Mouse (Mus musculus) CH12.LX (cell line): ENCODE results near the gene Gm11559. TPM values are rescaled to one million over a fixed set of nuclear protein-coding genes. Genes with fewer than 3 reads are reported as not detected.

Experiments
- DNase-seq: peaks from one replicate; pipeline ENCODE4 v3.0.0-alpha.2; 2013; ENCODE audit errors: extremely low read depth
- H3K27ac ChIP-seq: 2 replicates; pipeline ENCODE4 v1.5.1; 2012; ENCODE audit warnings: low read depth, mild to moderate bottlenecking, control low read depth, moderate library complexity; ENCODE audit not compliant: insufficient read depth
- H3K27me3 ChIP-seq: replicated peaks from 2 replicates; pipeline ENCODE3; 2012; ENCODE audit warnings: inconsistent platforms
- H3K36me3 ChIP-seq, 2 experiments: replicated peaks in 1 of 2; 2 replicates each; pipeline versions ENCODE3 to v1.6.1; 2012; ENCODE audit warnings: inconsistent platforms in 1 of 2, low read length in 1 of 2, mild to moderate bottlenecking in 1 of 2, mixed read lengths in 1 of 2, moderate library complexity in 1 of 2; ENCODE audit not compliant: control insufficient read depth in 1 of 2, insufficient read depth in 1 of 2
- H3K4me1 ChIP-seq, 2 experiments: 2 replicates each; pipeline ENCODE4 v1.6.1; 2012; ENCODE audit warnings: inconsistent platforms in 1 of 2, moderate library complexity in 1 of 2; ENCODE audit not compliant: insufficient read depth in 2 of 2, control insufficient read depth in 1 of 2
- H3K4me2 ChIP-seq: 2 replicates; pipeline ENCODE4 v1.6.1; 2012; ENCODE audit warnings: low read depth, mild to moderate bottlenecking, control low read depth; ENCODE audit not compliant: poor library complexity, insufficient read depth, severe bottlenecking
- H3K4me3 ChIP-seq, 3 experiments: fragments of 150-350 bp in 1 of 3; sonication (generic) in 1 of 3; replicated peaks in 1 of 3; 2 replicates each; pipeline versions ENCODE3 to v1.5.1; 2011 to 2012; ENCODE audit warnings: low read depth in 2 of 3, low read length in 2 of 3, mild to moderate bottlenecking in 2 of 3, moderate library complexity in 2 of 3, control low read depth in 1 of 3, improper control_type of control experiment in 1 of 3, inconsistent platforms in 1 of 3, mixed read lengths in 1 of 3; ENCODE audit not compliant: poor library complexity in 1 of 3
- H3K79me2 ChIP-seq: replicated peaks from 2 replicates; pipeline ENCODE4 v1.6.1; 2012; ENCODE audit warnings: mild to moderate bottlenecking, moderate library complexity; ENCODE audit not compliant: control insufficient read depth, poor library complexity, insufficient read depth, severe bottlenecking; ENCODE audit errors: extremely low read depth
- H3K9ac ChIP-seq: 2 replicates; pipeline ENCODE4 v1.6.1; 2012; ENCODE audit warnings: low read depth, mild to moderate bottlenecking, control low read depth, moderate library complexity; ENCODE audit not compliant: insufficient read depth
- H3K9me3 ChIP-seq: replicated peaks from 2 replicates; pipeline ENCODE3; 2012; ENCODE audit warnings: low read length, inconsistent platforms, mixed read lengths
- CHD1 ChIP-seq: IDR thresholded peaks from 2 replicates; pipeline ENCODE4 v1.6.1; 2012; ENCODE audit warnings: low read depth, low read length, improper control_type of control experiment, inconsistent platforms
- CHD2 ChIP-seq: IDR thresholded peaks from 2 replicates; pipeline ENCODE4 v1.6.1; 2011; ENCODE audit warnings: low read length, improper control_type of control experiment
- CTCF ChIP-seq, 2 experiments: IDR thresholded peaks in 1 of 2; conservative IDR thresholded peaks in 1 of 2; 2 replicates each; pipeline ENCODE4 v1.5.1; 2011 to 2012; ENCODE audit warnings: low read depth in 2 of 2, low read length in 2 of 2, improper control_type of control experiment in 1 of 2, inconsistent platforms in 1 of 2, mild to moderate bottlenecking in 1 of 2, moderate library complexity in 1 of 2
- E2F4 ChIP-seq: IDR thresholded peaks from 2 replicates; pipeline ENCODE4 v1.6.1; 2011; ENCODE audit warnings: low read depth, low read length, improper control_type of control experiment; ENCODE audit not compliant: insufficient replicate concordance
- ELF1 ChIP-seq: IDR thresholded peaks from 2 replicates; pipeline ENCODE4 v1.6.1; 2014; ENCODE audit warnings: low read depth, mild to moderate bottlenecking, inconsistent platforms, low read length, improper control_type of control experiment
- EP300 ChIP-seq: IDR thresholded peaks from 2 replicates; pipeline ENCODE4 v1.6.1; 2011; ENCODE audit warnings: low read length, improper control_type of control experiment
- ETS1 ChIP-seq: conservative IDR thresholded peaks from 2 replicates; pipeline ENCODE4 v1.6.1; 2012; ENCODE audit warnings: low read depth, mild to moderate bottlenecking, inconsistent platforms, low read length, improper control_type of control experiment, moderate library complexity
- HCFC1 ChIP-seq: IDR thresholded peaks from 2 replicates; pipeline ENCODE4 v1.6.1; 2012; ENCODE audit warnings: low read depth, mild to moderate bottlenecking, inconsistent platforms, low read length, improper control_type of control experiment
- IRF4 ChIP-seq: IDR thresholded peaks from 2 replicates; pipeline ENCODE4 v1.6.1; 2014; ENCODE audit warnings: low read depth, mild to moderate bottlenecking, inconsistent platforms, low read length, improper control_type of control experiment
- JUND ChIP-seq: conservative IDR thresholded peaks from 2 replicates; pipeline ENCODE4 v1.6.1; 2011; ENCODE audit warnings: low read depth, low read length, improper control_type of control experiment
- MAFK ChIP-seq: IDR thresholded peaks from 2 replicates; pipeline ENCODE4 v1.6.1; 2011; ENCODE audit warnings: low read length, improper control_type of control experiment; ENCODE audit not compliant: insufficient replicate concordance
- MAX ChIP-seq: IDR thresholded peaks from 2 replicates; pipeline ENCODE4 v1.6.1; 2011; ENCODE audit warnings: low read length, improper control_type of control experiment
- MAZ ChIP-seq: IDR thresholded peaks from 2 replicates; pipeline ENCODE4 v1.6.1; 2012; ENCODE audit warnings: low read depth, mild to moderate bottlenecking, inconsistent platforms, low read length, improper control_type of control experiment, moderate library complexity
- MEF2A ChIP-seq: IDR thresholded peaks from 2 replicates; pipeline ENCODE4 v1.6.1; 2014; ENCODE audit warnings: low read depth, mild to moderate bottlenecking, inconsistent platforms, low read length, improper control_type of control experiment, borderline replicate concordance
- MXI1 ChIP-seq: IDR thresholded peaks from 2 replicates; pipeline ENCODE4 v1.6.1; 2011; ENCODE audit warnings: mild to moderate bottlenecking, low read depth, low read length, improper control_type of control experiment
- NRF1 ChIP-seq: IDR thresholded peaks from 2 replicates; pipeline ENCODE4 v1.6.1; 2014; ENCODE audit warnings: low read depth, mild to moderate bottlenecking, inconsistent platforms, low read length, improper control_type of control experiment, moderate library complexity
- PAX5 ChIP-seq: IDR thresholded peaks from 2 replicates; pipeline ENCODE4 v1.6.1; 2012; ENCODE audit warnings: low read length, inconsistent platforms, mixed read lengths
- RAD21 ChIP-seq: IDR thresholded peaks from 2 replicates; pipeline ENCODE4 v1.6.1; 2011; ENCODE audit warnings: low read depth, mild to moderate bottlenecking, low read length, improper control_type of control experiment, moderate library complexity
- RCOR1 ChIP-seq: conservative IDR thresholded peaks from 2 replicates; pipeline ENCODE4 v1.6.1; 2012; ENCODE audit warnings: low read depth, mild to moderate bottlenecking, inconsistent platforms, low read length, improper control_type of control experiment
- SMC3 ChIP-seq: IDR thresholded peaks from 2 replicates; pipeline ENCODE4 v1.6.1; 2011; ENCODE audit warnings: low read depth, low read length, improper control_type of control experiment
- TCF12 ChIP-seq: IDR thresholded peaks from 2 replicates; pipeline ENCODE4 v1.6.1; 2014; ENCODE audit warnings: low read depth, mild to moderate bottlenecking, inconsistent platforms, low read length, improper control_type of control experiment
- USF1 ChIP-seq: IDR thresholded peaks from 2 replicates; pipeline ENCODE4 v1.6.1; 2014; ENCODE audit warnings: low read depth, mild to moderate bottlenecking, inconsistent platforms, low read length, improper control_type of control experiment
- USF2 ChIP-seq: conservative IDR thresholded peaks from 2 replicates; pipeline ENCODE4 v1.6.1; 2011; ENCODE audit warnings: low read depth, low read length, improper control_type of control experiment
- ZC3H11A ChIP-seq: IDR thresholded peaks from 2 replicates; pipeline ENCODE4 v1.6.1; 2012; ENCODE audit warnings: low read depth, mild to moderate bottlenecking, inconsistent platforms, low read length, improper control_type of control experiment
- ZMIZ1 ChIP-seq: IDR thresholded peaks from 2 replicates; pipeline ENCODE4 v1.6.1; 2012; ENCODE audit warnings: low read depth, mild to moderate bottlenecking, inconsistent platforms, low read length, improper control_type of control experiment
- ZNF384 ChIP-seq: IDR thresholded peaks from 2 replicates; pipeline ENCODE4 v1.6.1; 2012; ENCODE audit warnings: low read depth, low read length, improper control_type of control experiment, inconsistent platforms
- dilution Hi-C: fragments of 300-500 bp; cut with MboI; formaldehyde crosslinking; loops from 2 replicates; pipeline ENCODE4 v1.14.3; 2020; ENCODE audit warnings: low sequenced_read_pairs; ENCODE audit not compliant: extremely low pct_unique_long_range_greater_than_20kb, extremely low pct_ligation_motif_present
- in situ Hi-C: fragments of 300-500 bp; cut with MboI; formaldehyde crosslinking; loops from 3 replicates; pipeline ENCODE4 v1.14.3; 2019; ENCODE audit warnings: low sequenced_read_pairs, low pct_ligation_motif_present, low pct_unique_long_range_greater_than_20kb, mixed read lengths
- polyA plus RNA-seq: library from polyadenylated mRNA; unstranded; fragments of >175 nt; gene quantifications from 2 replicates; pipeline ENCODE4 v1.2.1, GENCODE M21; 2012; ENCODE audit warnings: low read depth; ENCODE audit not compliant: insufficient read length
- total RNA-seq, 2 experiments: library from RNA; depleted of rRNA; stranded (reverse); fragments of 300-350 nt in 1 of 2; fragments of >200 nt in 1 of 2; gene quantifications; 2 replicates each; pipeline ENCODE4 v1.2.3; 2012 to 2014

The Gm11559 gene
- total and polyA plus RNA-seq, 3 experiments, result not detected

GRCm38 (mm10) chr11:99854121-99854520, 10.2 kb upstream of the Gm11559 start:
- no peak overlapping the region for H3K4me3 ChIP-seq
- H3K4me1 ChIP-seq, result no peaks in the 10 kb centered on the region
- H3K79me2 ChIP-seq, result no peaks in the 10 kb centered on the region
- no peak for TF ChIP-seq JUND
- no peak for TF ChIP-seq ZMIZ1
- no peak for TF ChIP-seq CHD2
- TF ChIP-seq ZC3H11A, result no peak
- TF ChIP-seq MEF2A, result no peak
- no peak for TF ChIP-seq ZNF384
- peak; percentile 31 for TF ChIP-seq RAD21
- TF ChIP-seq SMC3, result peak; percentile 50
- 0 out of 2 replicates have a peak, but pooled peaks have one; percentile 45 for TF ChIP-seq MAFK
- no peak for TF ChIP-seq E2F4
- no peak for TF ChIP-seq TCF12
- TF ChIP-seq CTCF (conservative IDR thresholded peaks at IDR 0.05 in 1 of 2, IDR thresholded peaks at IDR 0.05 in 1 of 2; ENCODE audit: low read depth in 2 of 2, low read length in 2 of 2), result peak in 1 of 2 experiments; percentile 53; a peak in 2 of 4 replicates
- TF ChIP-seq, all 38 proteins: peak for 4
- Histone ChIP-seq H3K27me3 (peaks cover 59% of the 10 kb centered on the region), H3K9ac (no peak overlapping the region), H3K9me3 (no peaks in the 10 kb centered on the region), H3K27ac (no peak overlapping the region), H3K4me2 (no peak overlapping the region), H3K36me3 (no peaks in the 10 kb centered on the region)
- dilution Hi-C loops (no loop called here), in situ Hi-C loops (no loop called here)
- no peak for DNase-seq

GRCm38 (mm10) chr11:99857617-99858016, 6.7 kb upstream of the Gm11559 start, which contains the start of gene Gm11568:
Gene Gm11568, plus strand, starts transcription at chr11:99857917.
- in situ Hi-C loops, result no loop called here
- no peaks in the 10 kb centered on the region for H3K4me1 ChIP-seq
- H3K9ac ChIP-seq, result no peak within 1 kb of the TSS
- no peaks in the 10 kb centered on the region for H3K79me2 ChIP-seq
- no peak within 1 kb of the TSS for H3K4me3 ChIP-seq
- TF ChIP-seq NRF1 (no peak), USF2 (no peak), ZNF384 (no peak), TCF12 (no peak), MXI1 (no peak), JUND (no peak), MAZ (no peak), SMC3 (no peak), MAX (no peak), MEF2A (no peak), EP300 (no peak), USF1 (no peak), ETS1 (no peak), ELF1 (no peak), RCOR1 (no peak), HCFC1 (no peak), CHD1 (no peak), IRF4 (no peak), PAX5 (no peak), CTCF (conservative IDR thresholded peaks at IDR 0.05 in 1 of 2, IDR thresholded peaks at IDR 0.05 in 1 of 2; ENCODE audit: low read depth in 2 of 2, low read length in 2 of 2) (no peak)
- TF ChIP-seq, all 38 proteins: peak for 0
- no peaks in the 10 kb centered on the region for H3K36me3 ChIP-seq
- H3K27me3 ChIP-seq, result peaks cover 63% of the 10 kb centered on the region
- H3K27ac ChIP-seq, result no peak within 1 kb of the TSS
- dilution Hi-C loops, result no loop called here
- no peak within 1 kb of the TSS for H3K4me2 ChIP-seq
- no peak for DNase-seq
- H3K9me3 ChIP-seq, result no peaks in the 10 kb centered on the region
